Mouse (Mus musculus) B cell, adult 62 days (primary cell): ENCODE measurements around the gene Atg10. TPM values are rescaled to one million over a fixed set of nuclear protein-coding genes. Genes with fewer than 3 reads are reported as not detected.

Experiments
- total RNA-seq: library from RNA; stranded (reverse); gene quantifications from 4 replicates; pipeline ENCODE4 v1.2.4, GENCODE M21; 2023

The Atg10 gene
- 6.4 to 9.2 TPM (median 7.5 TPM) in 4 replicates for total RNA-seq

DNA sequence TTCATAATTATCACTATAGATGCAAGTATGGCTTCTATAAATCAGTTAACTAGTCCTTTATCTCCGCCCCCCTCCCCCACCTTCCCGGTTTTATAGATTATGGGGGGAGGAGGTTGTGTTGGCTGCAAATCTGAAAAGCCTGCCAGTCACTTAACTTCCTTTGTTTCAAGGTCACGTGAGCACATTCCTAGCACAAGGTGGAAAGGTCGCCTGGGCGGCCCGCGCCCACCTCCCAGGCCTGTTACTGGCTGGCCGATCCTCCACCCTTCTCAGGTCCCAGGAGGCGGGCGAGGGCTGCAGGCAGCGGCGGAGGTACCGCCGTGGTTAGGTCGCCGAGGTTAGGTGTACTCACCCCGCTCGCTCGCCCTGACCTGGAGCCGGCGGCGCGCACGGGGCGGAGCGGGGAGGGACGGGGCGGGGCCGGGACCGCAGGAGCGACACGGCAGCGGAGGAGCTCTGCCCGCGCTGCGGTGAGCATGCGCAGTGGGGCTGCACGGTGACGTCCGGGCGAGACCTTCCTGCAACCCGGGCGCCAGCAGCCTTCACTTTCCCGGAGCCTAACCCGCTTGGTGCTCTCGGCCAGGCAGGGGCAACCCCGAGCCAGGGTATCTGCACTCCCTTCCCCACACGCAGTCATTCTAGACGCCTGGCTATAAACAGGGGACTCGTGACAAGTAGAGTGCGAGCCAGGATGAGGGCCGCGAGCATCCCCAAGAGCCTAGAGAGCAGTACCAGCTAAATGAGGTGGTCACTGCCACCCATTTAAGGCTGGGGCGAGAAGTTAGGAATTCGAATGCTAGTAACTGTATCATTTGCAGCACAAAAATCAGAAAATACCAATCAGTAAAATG is at the start of gene Atg10:
Atg10 (minus strand) TSS at position 382 of the 851 bp plus-strand sequence.

GRCm38 (mm10) chr13:90922751-90923612 is 300.8 kb downstream of the Atg10 start, which contains the start of gene Rps23:
Gene Rps23 (plus strand): TSS chr13:90922958.

DNA sequence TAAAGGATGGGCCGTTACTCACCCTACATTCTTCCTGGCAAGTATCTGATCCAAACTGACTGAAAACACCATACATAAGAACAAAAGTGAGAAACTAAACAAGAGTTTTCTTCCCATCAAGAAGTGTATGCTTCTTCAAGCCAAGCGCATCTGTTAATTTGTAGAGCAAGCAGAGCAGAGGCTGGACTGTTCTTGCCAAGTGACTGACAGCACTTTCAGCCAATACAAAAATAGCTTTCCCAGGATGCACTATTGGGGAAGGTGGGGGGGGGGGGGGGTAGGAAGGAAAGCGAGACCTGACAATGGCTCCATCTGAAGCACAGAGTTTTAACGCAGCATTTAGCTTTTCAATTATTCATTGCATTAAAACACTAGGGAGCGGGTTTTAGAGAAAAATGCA is 318.6 kb downstream of the Atg10 start, which contains the start of gene Atp6ap1l:
Atp6ap1l (minus strand) TSS at position 180 of the 400 bp plus-strand sequence.

Other genes with a start within 250 kb of the Atg10 start
- gene Ssbp2, start 236.3 kb upstream of the Atg10 start, total RNA-seq: 17.3 to 22.1 TPM (median 20.3 TPM) in 4 replicates